Mouse (Mus musculus): Measurements from ENCODE around the gene Clic1. TPM values are rescaled to one million over a fixed set of nuclear protein-coding genes. Genes with fewer than 3 reads are reported as not detected.

Gene Clic1
- polyA plus RNA-seq, 1 experiment from 2014 or later, result 88.5 TPM

DNA sequence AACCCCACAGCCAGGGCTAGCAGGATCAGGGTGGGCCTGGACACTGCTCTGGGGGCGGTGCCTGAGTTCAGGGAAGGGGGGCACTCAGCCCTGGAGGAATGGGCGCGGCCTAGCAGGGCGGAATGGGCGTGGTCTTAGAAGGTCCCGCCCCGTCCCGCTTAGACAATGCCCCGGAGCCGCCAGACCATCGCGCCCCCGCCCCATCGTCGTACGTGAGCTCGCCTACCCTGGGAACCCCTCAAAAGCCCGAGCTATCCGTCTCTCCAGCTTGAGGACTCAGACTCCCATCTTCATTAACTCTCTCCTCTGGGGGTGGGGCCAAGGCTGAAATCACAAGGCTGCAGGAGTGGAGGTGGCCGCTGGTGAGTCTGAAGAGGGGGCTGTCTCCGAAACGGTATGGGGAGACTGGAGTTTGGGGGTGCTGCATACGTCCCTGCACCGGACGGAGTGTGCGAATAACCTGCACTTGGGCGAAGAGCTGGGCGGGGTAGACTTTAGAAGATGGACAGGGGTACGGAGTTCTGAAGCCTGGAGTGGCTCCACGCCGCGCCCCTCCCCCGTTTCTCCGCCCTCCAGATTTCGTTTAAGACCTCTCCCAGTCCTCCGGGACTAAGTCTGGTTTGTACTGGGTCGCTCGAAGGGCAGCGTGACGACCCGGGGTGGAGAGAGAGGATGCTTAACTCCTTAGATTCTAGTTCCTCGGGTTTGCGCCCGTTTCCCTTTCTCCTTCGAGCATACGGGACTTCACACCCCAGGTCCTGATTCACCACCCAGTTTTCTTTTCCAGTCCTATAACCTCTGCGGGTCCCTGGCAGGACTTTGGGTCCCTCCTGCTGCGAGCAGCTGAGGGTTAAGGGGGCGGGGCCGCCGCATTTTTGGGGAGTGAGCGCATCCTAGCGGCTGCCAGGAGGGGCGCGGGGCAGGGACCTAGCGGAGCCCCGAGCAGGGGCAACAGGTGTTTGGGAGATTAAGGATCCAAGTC, 9.4 kb downstream of the Clic1 start, which contains the start of gene Ddah2:
TSS of gene Ddah2 (plus strand) at position 125 of the 982 bp plus-strand sequence.
- H3K27me3 ChIP-seq (replicated peaks; ENCODE audit: control insufficient read depth, insufficient read depth, low read length), result peaks cover 9% of the 10 kb centered on the region
- peak; percentile 91 for ATAC-seq
- peaks cover 16% of the 10 kb centered on the region for H3K36me3 ChIP-seq (ENCODE audit: control insufficient read depth, insufficient read depth, low read length)
- WGBS, result 0% methylated on average over 57 of the region's 57 CpGs
- peak within 1 kb of the TSS; percentile 86 for H3K9ac ChIP-seq (ENCODE audit: low read depth, low read length)
- H3K4me2 ChIP-seq (ENCODE audit: low read length), result peak within 1 kb of the TSS; percentile 94
- no peaks in the 10 kb centered on the region for H3K9me3 ChIP-seq (ENCODE audit: control insufficient read depth, low read length)
- peak within 1 kb of the TSS; percentile 82 for H3K4me3 ChIP-seq (ENCODE audit: low read length)
- H3K4me1 ChIP-seq (ENCODE audit: control insufficient read depth, insufficient read depth, low read depth, low read length), result peaks cover 14% of the 10 kb centered on the region
- H3K27ac ChIP-seq (ENCODE audit: low read depth, low read length), result peak within 1 kb of the TSS; percentile 89

DNA sequence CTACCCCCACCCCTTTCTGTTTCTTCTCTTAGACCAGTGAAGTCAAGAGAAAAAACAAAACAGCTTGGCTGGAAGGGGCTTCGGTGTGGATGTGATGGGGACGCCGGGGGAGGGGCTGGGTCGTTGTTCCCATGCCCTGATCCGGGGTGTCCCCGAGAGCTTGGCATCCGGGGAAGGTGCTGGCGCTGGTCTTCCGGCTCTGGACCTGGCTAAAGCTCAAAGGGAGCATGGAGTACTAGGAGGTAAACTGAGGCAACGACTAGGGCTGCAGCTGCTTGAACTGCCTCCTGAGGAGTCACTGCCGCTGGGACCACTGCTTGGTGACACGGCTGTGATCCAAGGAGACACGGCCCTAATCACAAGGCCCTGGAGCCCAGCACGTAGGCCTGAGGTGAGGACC, 10.3 kb downstream of the Clic1 start:
- 25% methylated on average over 14 of the region's 14 CpGs for WGBS
- Histone ChIP-seq H3K4me3 (ENCODE audit: low read length) (peak overlapping the region; percentile 82), H3K4me2 (ENCODE audit: low read length) (peak overlapping the region; percentile 94), H3K27ac (ENCODE audit: low read depth, low read length) (no peak overlapping the region; the same call in 1 of the 2 replicates), H3K27me3 (replicated peaks; ENCODE audit: control insufficient read depth, insufficient read depth, low read length) (peaks cover 12% of the 10 kb centered on the region), H3K9me3 (ENCODE audit: control insufficient read depth, low read length) (no peaks in the 10 kb centered on the region), H3K36me3 (ENCODE audit: control insufficient read depth, insufficient read depth, low read length) (peaks cover 14% of the 10 kb centered on the region), H3K4me1 (ENCODE audit: control insufficient read depth, insufficient read depth, low read depth, low read length) (peaks cover 19% of the 10 kb centered on the region), H3K9ac (ENCODE audit: low read depth, low read length) (peak overlapping the region; percentile 86)
- ATAC-seq, result no peak

DNA sequence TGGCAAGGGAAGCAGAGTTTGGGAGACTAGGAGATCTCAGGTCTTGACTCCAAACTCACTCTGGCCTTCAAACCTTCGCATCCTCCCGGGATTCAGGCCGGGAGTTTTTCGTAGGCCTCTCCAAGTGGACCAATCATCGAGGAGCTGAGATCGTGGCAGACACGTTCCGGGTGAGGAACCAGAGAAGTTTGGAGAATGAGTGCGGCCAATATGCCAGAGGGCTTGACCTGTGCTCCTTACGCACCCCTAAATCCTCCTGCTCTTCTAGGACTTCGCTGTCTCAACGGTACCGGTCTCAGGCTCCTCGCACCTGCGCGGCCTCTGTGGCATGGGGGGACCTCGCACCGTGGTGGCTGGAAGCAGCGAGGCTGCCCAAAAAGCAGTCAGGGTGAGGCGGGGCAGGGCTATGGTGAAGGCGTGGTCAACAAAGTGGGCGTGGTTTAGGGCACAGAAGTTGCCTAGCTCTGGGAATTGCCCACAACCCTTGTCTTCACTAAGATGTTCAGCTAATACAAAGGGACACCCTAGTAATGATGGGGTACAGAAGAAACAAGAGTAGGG, 11.1 kb downstream of the Clic1 start:
- Histone ChIP-seq H3K4me1 (ENCODE audit: control insufficient read depth, insufficient read depth, low read depth, low read length) (peaks cover 24% of the 10 kb centered on the region), H3K36me3 (ENCODE audit: control insufficient read depth, insufficient read depth, low read length) (peaks cover 14% of the 10 kb centered on the region), H3K27me3 (replicated peaks; ENCODE audit: control insufficient read depth, insufficient read depth, low read length) (peaks cover 14% of the 10 kb centered on the region), H3K4me3 (ENCODE audit: low read length) (peak overlapping the region; percentile 82), H3K9ac (ENCODE audit: low read depth, low read length) (peak overlapping the region; percentile 86), H3K27ac (ENCODE audit: low read depth, low read length) (no peak overlapping the region), H3K4me2 (ENCODE audit: low read length) (peak overlapping the region; percentile 94), H3K9me3 (ENCODE audit: control insufficient read depth, low read length) (no peaks in the 10 kb centered on the region)
- 60% methylated on average over 22 of the region's 22 CpGs for WGBS
- ATAC-seq, result no peak

DNA sequence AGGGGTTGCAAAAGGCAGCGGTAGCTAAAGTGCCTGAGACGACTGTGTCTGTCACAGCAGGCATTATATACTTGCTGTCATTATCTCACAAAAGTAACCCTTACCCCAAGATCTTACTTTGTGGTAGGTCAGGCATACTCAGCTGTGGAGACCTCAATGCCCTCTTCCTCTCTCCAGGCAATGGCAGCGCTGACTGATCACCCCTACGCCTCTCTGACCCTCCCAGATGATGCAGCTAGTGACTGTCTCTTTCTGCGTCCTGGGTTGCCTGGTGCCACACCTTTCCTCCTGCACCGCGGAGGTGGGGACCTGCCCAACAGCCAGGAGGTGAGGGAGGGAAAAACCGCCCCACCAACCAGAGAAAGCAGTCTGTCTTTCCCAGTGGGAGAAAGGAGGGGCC, 11.5 kb downstream of the Clic1 start:
- no peaks in the 10 kb centered on the region for H3K9me3 ChIP-seq (ENCODE audit: control insufficient read depth, low read length)
- WGBS, result 85% methylated on average over 8 of the region's 8 CpGs
- no peak overlapping the region for H3K4me3 ChIP-seq (ENCODE audit: low read length)
- peaks cover 24% of the 10 kb centered on the region for H3K4me1 ChIP-seq (ENCODE audit: control insufficient read depth, insufficient read depth, low read depth, low read length)
- H3K9ac ChIP-seq (ENCODE audit: low read depth, low read length), result no peak overlapping the region
- H3K36me3 ChIP-seq (ENCODE audit: control insufficient read depth, insufficient read depth, low read length), result peaks cover 14% of the 10 kb centered on the region
- no peak overlapping the region for H3K4me2 ChIP-seq (ENCODE audit: low read length)
- no peak overlapping the region for H3K27ac ChIP-seq (ENCODE audit: low read depth, low read length)
- peaks cover 14% of the 10 kb centered on the region for H3K27me3 ChIP-seq (replicated peaks; ENCODE audit: control insufficient read depth, insufficient read depth, low read length)
- no peak for ATAC-seq

DNA sequence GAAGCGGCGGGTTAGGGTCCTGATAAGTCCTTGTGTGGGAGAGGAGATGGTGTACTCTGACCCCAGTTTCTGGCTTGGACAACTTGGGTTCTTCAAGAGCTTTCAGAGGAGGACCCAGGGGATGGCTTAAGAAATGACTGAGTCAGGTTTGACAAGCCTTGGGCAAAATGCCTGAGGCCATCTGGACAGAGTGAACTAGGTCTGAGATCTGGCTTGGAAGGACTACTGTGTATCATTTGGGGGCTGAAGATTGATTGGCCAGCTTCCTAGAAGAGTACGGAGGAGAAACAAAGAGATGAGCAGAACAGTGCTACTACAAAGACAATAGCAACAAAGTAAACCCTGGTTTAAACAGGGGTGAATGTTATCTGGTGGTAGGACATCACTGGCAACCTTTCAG, 13.7 kb downstream of the Clic1 start:
- WGBS, result 79% methylated on average over 3 of the region's 3 CpGs
- Histone ChIP-seq H3K9ac (ENCODE audit: low read depth, low read length) (no peak overlapping the region), H3K27ac (ENCODE audit: low read depth, low read length) (no peak overlapping the region), H3K27me3 (replicated peaks; ENCODE audit: control insufficient read depth, insufficient read depth, low read length) (peaks cover 18% of the 10 kb centered on the region), H3K9me3 (ENCODE audit: control insufficient read depth, low read length) (no peaks in the 10 kb centered on the region), H3K4me3 (ENCODE audit: low read length) (no peak overlapping the region), H3K4me1 (ENCODE audit: control insufficient read depth, insufficient read depth, low read depth, low read length) (peaks cover 24% of the 10 kb centered on the region), H3K4me2 (ENCODE audit: low read length) (no peak overlapping the region), H3K36me3 (ENCODE audit: control insufficient read depth, insufficient read depth, low read length) (peaks cover 14% of the 10 kb centered on the region)
- no peak for ATAC-seq

DNA sequence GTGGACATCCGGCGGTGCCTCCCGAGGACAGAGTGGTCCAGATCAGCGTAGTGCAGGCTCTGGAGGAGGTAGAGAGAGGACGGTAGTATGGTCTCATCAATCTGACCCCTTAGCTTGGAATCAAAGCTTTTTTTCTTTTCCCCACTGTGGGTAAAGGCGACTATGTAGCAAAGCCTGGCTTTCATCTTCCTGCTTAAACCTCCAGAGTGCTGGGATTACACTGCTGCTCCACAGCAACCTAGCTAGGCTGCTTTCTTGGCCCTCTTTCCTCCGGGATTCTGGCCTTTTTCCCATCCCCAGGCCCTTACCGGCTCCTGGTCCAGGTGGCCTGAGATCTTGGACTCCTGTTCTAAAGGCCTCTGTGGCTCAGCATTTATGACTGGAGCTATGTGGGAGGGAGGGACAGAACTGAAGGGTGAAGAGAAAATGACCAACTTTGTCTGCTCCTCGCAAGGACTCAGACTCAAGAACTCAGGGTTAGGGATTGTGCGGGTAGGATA, 14.7 kb downstream of the Clic1 start:
- 41% methylated on average over 10 of the region's 10 CpGs for WGBS
- Histone ChIP-seq H3K27ac (ENCODE audit: low read depth, low read length) (no peak overlapping the region), H3K27me3 (replicated peaks; ENCODE audit: control insufficient read depth, insufficient read depth, low read length) (peaks cover 18% of the 10 kb centered on the region), H3K4me2 (ENCODE audit: low read length) (peak overlapping the region; percentile 55), H3K4me1 (ENCODE audit: control insufficient read depth, insufficient read depth, low read depth, low read length) (peaks cover 24% of the 10 kb centered on the region), H3K9me3 (ENCODE audit: control insufficient read depth, low read length) (no peaks in the 10 kb centered on the region), H3K36me3 (ENCODE audit: control insufficient read depth, insufficient read depth, low read length) (peaks cover 14% of the 10 kb centered on the region), H3K4me3 (ENCODE audit: low read length) (no peak overlapping the region; the same call in 1 of the 2 replicates), H3K9ac (ENCODE audit: low read depth, low read length) (no peak overlapping the region)
- no peak for ATAC-seq

DNA sequence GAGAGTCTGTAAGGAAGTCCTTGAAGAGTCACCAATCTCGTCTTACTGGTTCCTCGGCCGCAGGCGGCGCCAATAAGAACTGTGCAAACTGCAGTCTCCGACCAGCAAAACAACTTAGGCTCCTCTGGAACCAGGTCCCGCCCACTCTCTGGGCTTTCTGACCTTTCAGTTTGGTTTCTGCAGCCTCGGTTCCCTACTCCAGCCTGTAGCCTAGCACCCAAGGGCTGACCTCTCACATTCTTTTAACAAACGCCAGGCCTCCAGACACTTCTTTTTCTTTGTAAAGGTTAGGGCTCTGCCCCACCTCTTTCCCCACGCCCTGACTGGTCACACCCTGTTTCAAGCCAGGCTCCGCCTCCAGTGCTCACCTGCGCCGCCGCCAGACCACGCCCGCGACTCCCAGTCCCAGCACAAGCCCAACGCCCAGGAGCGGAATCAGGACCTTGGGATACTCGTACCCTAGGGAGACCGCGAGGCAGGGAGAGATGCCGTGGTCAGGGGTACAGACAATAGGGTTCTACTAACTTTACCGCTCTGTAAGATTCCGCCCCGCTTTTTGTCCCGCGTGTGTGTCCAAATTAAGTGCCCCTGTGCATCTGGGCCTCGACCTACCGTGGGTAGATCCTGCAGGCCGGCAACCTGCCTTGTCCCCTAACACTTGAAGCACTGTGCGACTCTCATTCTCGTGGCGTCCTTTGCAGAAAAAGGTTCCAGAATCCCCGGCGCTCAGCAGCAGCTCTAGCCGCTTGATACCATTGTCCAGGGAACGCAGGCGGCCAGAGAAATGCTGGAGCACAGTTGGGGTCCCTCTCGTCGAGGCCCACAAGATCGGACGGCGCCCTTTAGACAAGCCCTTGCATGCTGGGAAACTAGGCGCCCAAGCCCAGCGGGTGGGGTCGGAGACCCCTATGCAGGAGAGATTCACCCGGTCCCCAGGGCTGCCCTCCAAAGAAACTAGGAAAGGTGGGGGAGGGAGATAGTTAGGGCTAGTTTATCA, 15.5 kb downstream of the Clic1 start, which contains the start of gene Ly6g6c:
TSS of gene Ly6g6c (plus strand) at position 438 of the 997 bp plus-strand sequence.
- Histone ChIP-seq H3K27me3 (replicated peaks; ENCODE audit: control insufficient read depth, insufficient read depth, low read length) (peaks cover 18% of the 10 kb centered on the region), H3K4me1 (ENCODE audit: control insufficient read depth, insufficient read depth, low read depth, low read length) (peaks cover 18% of the 10 kb centered on the region), H3K4me3 (ENCODE audit: low read length) (peak within 1 kb of the TSS; percentile 25), H3K9ac (ENCODE audit: low read depth, low read length) (peak within 1 kb of the TSS; percentile 47; the same call in 1 of the 2 replicates), H3K9me3 (ENCODE audit: control insufficient read depth, low read length) (no peaks in the 10 kb centered on the region), H3K36me3 (ENCODE audit: control insufficient read depth, insufficient read depth, low read length) (peaks cover 14% of the 10 kb centered on the region), H3K4me2 (ENCODE audit: low read length) (peak within 1 kb of the TSS; percentile 55), H3K27ac (ENCODE audit: low read depth, low read length) (no peak within 1 kb of the TSS)
- 0 out of 2 replicates have a peak, but pooled peaks have one; percentile 10 for ATAC-seq
- WGBS, result 2% methylated on average over 48 of the region's 48 CpGs

DNA sequence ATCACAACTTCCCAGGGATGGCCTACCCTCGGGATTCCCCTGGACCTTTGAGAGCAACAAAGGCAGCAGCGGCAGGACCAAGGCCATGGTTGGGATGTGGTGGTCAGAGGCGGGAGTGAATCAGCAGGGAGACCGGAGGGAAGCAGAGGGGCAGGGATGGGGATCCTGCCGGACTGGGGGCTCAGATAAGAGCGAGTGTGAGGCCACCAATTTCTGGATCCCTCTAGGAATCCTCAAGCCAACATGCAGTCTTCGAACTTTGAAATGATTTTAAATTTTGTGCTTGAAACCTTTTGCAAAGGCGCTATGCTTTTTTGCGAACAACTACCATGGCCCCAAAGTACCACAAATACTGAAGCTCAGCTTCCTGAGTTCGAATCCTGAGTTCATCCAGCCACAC, 16.3 kb downstream of the Clic1 start, which contains the start of gene Mpig6b:
TSS of gene Mpig6b (minus strand) at position 101 of the 400 bp plus-strand sequence.
- WGBS, result 49% methylated on average over 10 of the region's 10 CpGs
- H3K4me2 ChIP-seq (ENCODE audit: low read length), result peak within 1 kb of the TSS; percentile 55
- peak within 1 kb of the TSS; percentile 47; the same call in 1 of the 2 replicates for H3K9ac ChIP-seq (ENCODE audit: low read depth, low read length)
- no peaks in the 10 kb centered on the region for H3K9me3 ChIP-seq (ENCODE audit: control insufficient read depth, low read length)
- peaks cover 10% of the 10 kb centered on the region for H3K4me1 ChIP-seq (ENCODE audit: control insufficient read depth, insufficient read depth, low read depth, low read length)
- peaks cover 11% of the 10 kb centered on the region for H3K36me3 ChIP-seq (ENCODE audit: control insufficient read depth, insufficient read depth, low read length)
- H3K4me3 ChIP-seq (ENCODE audit: low read length), result peak within 1 kb of the TSS; percentile 25
- peaks cover 18% of the 10 kb centered on the region for H3K27me3 ChIP-seq (replicated peaks; ENCODE audit: control insufficient read depth, insufficient read depth, low read length)
- ATAC-seq, result no peak
- H3K27ac ChIP-seq (ENCODE audit: low read depth, low read length), result no peak within 1 kb of the TSS
